Mouse (Mus musculus) T-helper 17 cell (primary cell): ENCODE data around the gene Eif4a1.
"Not testable (repeated sequence)": the region's sequence is repeated elsewhere in the genome, so short reads cannot be mapped to it uniquely, and the experiment has no call there.

Experiments used
- in situ Hi-C, 2 experiments: fragments of 300-600 bp; cut with MboI, MseI; formaldehyde crosslinking; loops; 1 replicate in 1 of 2; 2 replicates in 1 of 2; pipeline ENCODE4 v1.15.1; 2025; ENCODE audit warnings: high pct_unique_total_duplicates in 2 of 2

Gene Eif4a1

GRCm38 (mm10) chr11:69645860-69646259 is 26.4 kb downstream of the Eif4a1 start:
- in situ Hi-C loops = loop anchor here in 1 of 2 experiments (25.0 kb wide), 1 partner anchor 1341 kb away; the partner anchor contains the start of gene C1qbp

- in situ Hi-C loops = loop anchor here in 1 of 2 experiments (25.0 kb wide), 1 partner anchor 1352 kb away; the partner anchor contains the start of gene C1qbp
Observed at GRCm38 (mm10) chr11:69635471-69635870, 36.8 kb downstream of the Eif4a1 start.

GRCm38 (mm10) chr11:69633128-69633866 is 38.9 kb downstream of the Eif4a1 start:
- in situ Hi-C loops = loop anchor here in 1 of 2 experiments (25.0 kb wide), 1 partner anchor 1354 kb away; the partner anchor contains the start of gene C1qbp

GRCm38 (mm10) chr11:69632284-69633089 is 39.7 kb downstream of the Eif4a1 start, which contains the start of gene Fxr2:
Gene Fxr2 (plus strand): TSS chr11:69632990.
- in situ Hi-C loops = loop anchor here in 1 of 2 experiments (25.0 kb wide), 1 partner anchor 1355 kb away; the partner anchor contains the start of gene C1qbp

- in situ Hi-C loops = loop anchor here in 1 of 2 experiments (25.0 kb wide), 1 partner anchor 1357 kb away; the partner anchor contains the start of gene C1qbp
Observed at GRCm38 (mm10) chr11:69629802-69630201, 42.4 kb downstream of the Eif4a1 start.

- in situ Hi-C loops = loop anchor here in 1 of 2 experiments (25.0 kb wide), 1 partner anchor 1359 kb away; the partner anchor contains the start of gene C1qbp
Observed at GRCm38 (mm10) chr11:69628286-69628685, 43.9 kb downstream of the Eif4a1 start.

- in situ Hi-C loops = not testable (repeated sequence)
Observed at GRCm38 (mm10) chr11:69624339-69624738, 47.9 kb downstream of the Eif4a1 start.

GRCm38 (mm10) chr11:69623006-69623405 is 49.2 kb downstream of the Eif4a1 start:
- in situ Hi-C loops = no loop called here

GRCm38 (mm10) chr11:69622406-69622805 is 49.8 kb downstream of the Eif4a1 start:
- in situ Hi-C loops = no loop called here

- in situ Hi-C loops = no loop called here
Observed at GRCm38 (mm10) chr11:69621571-69622268, 50.5 kb downstream of the Eif4a1 start, which contains the start of gene Sat2. Gene Sat2 (plus strand): TSS chr11:69622024.

- in situ Hi-C loops = no loop called here
Observed at GRCm38 (mm10) chr11:69620394-69621081, 51.7 kb downstream of the Eif4a1 start.

GRCm38 (mm10) chr11:69617805-69618204 is 54.4 kb downstream of the Eif4a1 start, which contains the start of gene Shbg:
Gene Shbg (minus strand): TSS chr11:69617905.
- in situ Hi-C loops = no loop called here
